Mouse (Mus musculus) mouse trophoblast stem cell (cell line): ENCODE results near the gene Homer1.

Source experiments
- in situ Hi-C, 2 experiments: fragments of 300-500 bp; cut with MseI, MboI; formaldehyde crosslinking; loops; 2 replicates in 1 of 2; 3 replicates in 1 of 2; pipeline ENCODE4 v1.15.1; 2025

Homer1 gene

DNA sequence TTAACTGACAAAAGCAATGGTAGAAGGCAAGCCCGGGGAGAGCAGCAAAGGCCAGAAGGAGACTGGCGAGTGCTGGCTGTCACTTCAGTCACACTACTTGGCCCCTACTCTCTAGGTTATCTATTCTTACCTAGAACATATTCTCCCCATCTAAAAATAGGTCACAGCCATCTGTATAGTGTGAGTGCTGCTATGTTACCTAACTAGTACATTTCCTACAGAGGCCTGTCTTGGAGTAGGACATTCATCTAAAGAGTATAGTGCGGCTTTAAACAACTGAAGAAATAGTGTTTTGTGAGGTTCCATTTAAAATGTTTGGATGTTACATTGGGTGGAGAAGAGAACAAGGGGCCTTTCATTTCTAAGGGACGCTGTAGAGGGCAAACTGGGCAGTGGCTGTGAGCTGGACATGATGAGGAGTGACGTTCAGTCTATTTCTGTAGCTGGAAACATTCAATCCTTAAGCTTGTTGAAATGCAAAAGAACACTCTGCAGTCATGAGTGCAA is 100.3 kb downstream of the Homer1 start:
- in situ Hi-C loops = no loop called here

DNA sequence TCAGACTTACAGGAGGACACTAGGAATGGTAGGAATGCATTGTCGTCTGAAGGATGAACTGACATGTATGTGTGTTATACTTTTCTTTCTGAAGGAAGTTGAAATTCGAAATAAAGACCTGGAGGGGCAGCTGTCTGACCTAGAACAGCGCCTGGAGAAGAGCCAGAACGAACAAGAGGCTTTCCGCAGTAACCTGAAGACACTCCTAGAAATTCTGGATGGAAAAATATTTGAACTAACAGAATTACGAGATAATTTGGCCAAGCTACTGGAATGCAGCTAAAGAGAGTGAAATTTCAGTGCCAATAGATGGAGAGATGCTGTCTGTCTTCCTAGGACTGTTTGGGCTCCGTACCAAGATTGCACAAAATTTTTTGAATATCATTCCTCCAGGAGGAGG is 102.5 kb downstream of the Homer1 start:
- in situ Hi-C loops = no loop called here

DNA sequence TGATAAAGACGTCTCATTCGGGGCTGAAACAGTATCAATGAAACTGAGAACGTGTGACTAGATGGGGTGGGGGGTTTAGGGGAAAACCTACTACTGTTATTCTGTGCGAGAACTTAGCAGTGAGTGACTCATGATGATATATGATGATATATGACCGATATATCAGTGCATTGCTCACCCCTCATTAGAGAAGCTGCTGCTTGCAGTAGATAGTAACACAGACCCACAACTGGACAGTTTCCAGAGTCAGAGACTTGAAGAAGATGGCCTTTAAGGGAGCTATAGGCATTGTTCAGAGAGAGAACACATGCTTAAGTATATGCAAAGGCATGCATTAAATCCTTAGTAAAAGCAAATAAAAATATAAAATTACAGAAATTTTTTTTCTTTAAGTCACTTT is 107.4 kb downstream of the Homer1 start:
- in situ Hi-C loops = no loop called here

DNA sequence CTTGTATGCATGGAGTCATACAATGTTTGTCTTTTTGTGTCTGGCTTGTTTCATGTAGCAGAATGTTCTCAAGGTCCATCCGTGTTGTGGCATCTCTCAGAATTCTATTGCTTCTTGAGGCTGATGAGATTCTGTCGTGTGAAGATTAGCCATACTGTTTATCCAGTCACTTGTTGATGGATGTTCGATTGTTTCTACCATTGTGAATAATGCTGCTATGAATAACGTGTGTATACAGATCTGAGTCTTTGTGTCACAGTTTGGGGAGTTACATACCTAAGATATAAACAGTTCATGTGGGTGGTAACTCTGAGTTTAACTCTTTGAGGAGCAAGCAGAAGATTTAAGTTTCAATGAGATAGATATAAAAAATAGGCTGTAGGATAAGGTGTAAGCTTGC is 110.9 kb downstream of the Homer1 start:
- in situ Hi-C loops = no loop called here

DNA sequence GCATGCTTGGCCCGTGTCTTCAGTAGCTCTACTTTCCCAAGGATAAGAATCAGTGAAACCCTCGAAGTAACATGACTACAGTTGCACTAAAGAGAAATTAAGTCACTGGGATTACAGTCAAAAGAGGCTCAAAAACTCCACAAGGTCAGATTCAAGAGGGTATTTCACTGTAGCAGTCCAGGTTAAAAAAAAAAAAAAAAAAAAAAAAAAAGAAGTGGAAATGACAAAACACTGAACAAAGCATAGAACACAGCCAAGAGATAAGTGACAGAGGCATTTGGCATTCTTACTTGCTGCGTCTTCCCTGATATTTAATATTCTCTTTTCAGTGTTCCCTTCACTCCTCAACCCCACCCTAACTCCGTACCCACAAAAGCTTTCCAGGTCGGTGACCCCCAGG is 115.6 kb downstream of the Homer1 start:
- in situ Hi-C loops = no loop called here

DNA sequence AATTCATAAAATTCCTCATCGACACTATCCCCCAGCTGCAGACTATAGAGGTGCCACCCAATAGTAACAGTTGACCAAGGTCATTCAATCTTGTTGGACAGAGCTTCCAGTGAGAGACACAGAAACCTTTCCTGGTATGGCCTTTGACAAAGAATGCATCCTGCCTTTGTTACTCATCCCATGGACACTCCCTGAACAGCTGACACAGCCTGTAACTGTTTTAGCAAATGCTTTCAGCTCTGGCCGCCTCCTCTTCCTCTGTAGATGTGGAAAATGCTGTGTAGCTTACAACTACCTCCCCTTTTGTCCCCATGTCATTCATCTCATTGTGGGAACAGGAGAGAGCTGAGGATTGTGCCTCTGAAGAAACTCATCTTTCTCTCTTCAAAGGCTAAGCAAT is 118.9 kb downstream of the Homer1 start:
- in situ Hi-C loops = no loop called here

DNA sequence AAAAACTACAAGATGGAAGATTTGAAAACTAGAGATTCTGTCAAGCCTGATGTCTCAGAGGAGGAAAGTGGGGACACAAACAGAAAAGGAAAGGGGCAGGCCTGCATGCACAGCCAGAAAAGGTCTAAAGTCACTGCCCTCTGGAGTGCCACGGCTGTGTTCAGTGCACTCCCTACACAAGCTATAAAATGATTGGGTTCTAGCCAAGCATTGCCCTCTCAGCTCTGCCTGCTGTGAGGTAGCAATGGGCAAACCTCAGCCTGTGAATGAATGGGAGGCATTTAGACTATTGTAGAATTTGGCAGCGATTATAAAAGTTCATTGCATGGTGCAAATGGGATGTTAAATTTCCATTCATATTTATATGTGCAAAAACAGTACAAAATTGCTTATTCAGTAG is 120.3 kb downstream of the Homer1 start:
- in situ Hi-C loops = no loop called here

DNA sequence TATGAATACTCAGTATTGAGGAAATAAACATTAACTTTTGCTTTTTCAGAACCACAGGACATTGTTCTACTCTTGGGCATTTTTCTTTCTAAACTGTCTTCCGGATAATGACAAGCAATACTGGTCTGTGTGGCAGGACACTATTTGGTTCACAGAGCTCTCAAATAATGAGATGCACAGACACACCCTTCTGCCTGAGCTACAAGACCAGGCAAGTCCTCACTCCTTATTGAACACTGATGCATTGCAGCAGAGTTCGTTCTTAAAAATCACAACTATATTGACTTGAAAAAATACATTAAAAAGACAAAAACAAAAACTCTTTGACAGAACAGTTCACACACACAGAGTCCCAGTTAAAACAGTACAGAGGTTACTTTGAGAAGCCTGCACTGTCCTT is 123.8 kb downstream of the Homer1 start:
- in situ Hi-C loops = no loop called here

DNA sequence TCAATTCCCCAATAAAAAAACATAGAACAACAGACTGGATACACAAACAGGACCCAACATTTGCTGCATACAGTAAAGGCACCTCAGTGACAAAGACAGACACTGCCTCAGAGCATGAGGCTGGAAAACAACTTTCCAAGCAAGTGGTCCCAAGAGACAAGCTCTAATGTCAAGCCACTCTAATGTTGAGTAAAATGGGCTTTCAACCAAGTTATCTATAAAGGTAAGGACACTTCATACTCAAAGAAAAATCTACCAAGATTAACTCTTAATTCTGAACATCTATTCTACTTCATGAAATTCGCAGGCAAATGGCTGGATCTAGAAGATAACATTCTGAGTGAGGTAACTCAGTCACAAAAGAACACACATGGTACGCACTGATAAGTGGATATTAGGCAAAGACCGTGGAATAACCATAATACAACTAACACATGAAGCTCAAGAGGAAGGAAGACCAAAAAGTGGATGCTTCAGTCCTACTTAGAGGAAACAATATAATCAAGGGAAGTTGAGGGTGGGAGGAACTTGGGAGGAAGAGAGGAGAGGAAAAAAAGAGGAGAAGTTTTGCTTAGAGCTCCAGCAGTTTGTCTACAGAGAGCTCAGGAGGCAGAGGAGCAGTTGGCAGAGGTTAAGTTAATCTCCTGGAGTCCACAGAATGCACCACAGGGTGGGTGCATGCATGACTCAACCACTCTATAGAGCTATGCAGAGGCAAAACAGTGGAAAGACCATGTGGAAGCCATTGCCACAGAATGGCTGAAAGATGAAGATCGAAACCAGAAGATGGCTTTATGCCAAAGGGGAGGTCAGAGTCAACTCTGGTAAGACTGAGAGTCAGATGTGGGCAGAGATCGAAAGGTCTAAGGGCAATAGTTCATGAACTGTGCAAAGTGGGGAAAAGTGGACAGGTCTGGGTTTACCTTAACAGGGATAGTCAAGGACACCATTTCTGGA is 128.8 kb downstream of the Homer1 start:
- in situ Hi-C loops = no loop called here

DNA sequence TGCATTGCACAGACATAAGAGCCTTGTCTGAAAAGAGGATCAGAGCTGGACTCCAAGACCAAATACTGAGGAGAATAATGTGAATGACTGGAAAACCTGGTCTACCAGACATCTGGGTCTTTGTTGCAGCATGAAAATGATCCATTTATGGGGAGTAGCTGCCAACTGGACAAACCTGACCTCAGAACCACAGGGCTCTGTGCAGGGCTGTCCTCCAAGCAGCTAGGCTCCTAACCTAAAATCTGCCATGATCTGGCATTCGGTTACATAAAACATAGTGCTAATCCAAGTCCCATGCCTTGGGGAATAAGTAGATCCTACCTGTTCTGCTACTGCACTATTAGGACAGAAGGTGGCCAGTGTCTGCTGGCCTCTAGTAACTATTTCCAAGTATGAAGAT is 129.8 kb downstream of the Homer1 start:
- in situ Hi-C loops = no loop called here

DNA sequence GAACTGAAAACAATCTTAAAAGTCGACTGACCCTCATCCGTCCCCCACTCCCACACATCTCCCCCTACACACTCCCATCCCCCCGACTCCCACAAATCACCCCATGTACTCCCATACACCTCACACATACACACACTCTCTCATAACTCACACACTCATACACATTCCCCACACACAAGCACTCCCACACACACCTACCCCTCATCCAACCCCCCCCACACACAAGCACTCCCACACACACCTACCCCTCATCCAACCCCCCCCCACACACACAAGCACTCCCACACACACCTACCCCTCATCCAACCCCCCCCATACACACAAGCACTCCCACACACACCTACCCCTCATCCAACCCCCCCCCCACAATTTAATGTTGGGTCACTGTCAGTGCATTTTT is 140.7 kb downstream of the Homer1 start:
- in situ Hi-C loops = no loop called here

DNA sequence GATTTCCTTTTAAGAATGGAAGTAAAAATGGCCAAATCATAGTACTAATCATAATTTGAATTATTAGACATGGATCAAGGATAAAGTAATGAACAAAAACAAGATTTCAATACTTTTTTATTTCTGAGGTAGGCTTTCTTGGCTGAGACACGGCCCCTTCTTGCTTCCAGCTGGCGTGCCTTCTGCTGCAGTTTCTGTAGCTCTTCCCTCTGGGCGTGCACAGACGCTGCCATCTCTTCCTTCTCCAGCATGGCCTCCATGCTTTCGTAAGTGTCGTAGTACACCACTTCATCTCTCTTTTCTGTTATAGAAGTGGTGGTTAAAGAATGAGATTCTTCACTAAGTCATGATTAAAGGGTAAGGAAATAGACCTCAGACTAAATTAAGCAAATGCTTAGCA is 153.8 kb downstream of the Homer1 start:
- in situ Hi-C loops = no loop called here
